Mouse (Mus musculus): Measurements from ENCODE around the gene Dlgap4.

The Dlgap4 gene

GRCm38 (mm10) chr2:156716683-156717082 lies 103.2 kb downstream of the Dlgap4 start:
- no peak for DNase-seq (ENCODE audit: low spot score)

GRCm38 (mm10) chr2:156717320-156718281 lies 104.1 kb downstream of the Dlgap4 start:
- peak; percentile 78 for DNase-seq (ENCODE audit: low spot score)

- no peak for DNase-seq (ENCODE audit: low spot score)
Observed at GRCm38 (mm10) chr2:156718793-156719192, 105.3 kb downstream of the Dlgap4 start.

- no peak for DNase-seq (ENCODE audit: low spot score)
Observed at GRCm38 (mm10) chr2:156719549-156720312, 106.2 kb downstream of the Dlgap4 start.

- DNase-seq (ENCODE audit: low spot score): no peak
Observed at GRCm38 (mm10) chr2:156720313-156720674, 106.8 kb downstream of the Dlgap4 start.

GRCm38 (mm10) chr2:156720675-156721553 lies 107.4 kb downstream of the Dlgap4 start:
- peak; percentile 96 for DNase-seq (ENCODE audit: low spot score)

- no peak for DNase-seq (ENCODE audit: low spot score)
Observed at GRCm38 (mm10) chr2:156721554-156722070, 108.1 kb downstream of the Dlgap4 start.

- peak; percentile 67 for DNase-seq (ENCODE audit: low spot score)
Observed at GRCm38 (mm10) chr2:156722071-156722575, 108.6 kb downstream of the Dlgap4 start.

- no peak for DNase-seq (ENCODE audit: low spot score)
Observed at GRCm38 (mm10) chr2:156722752-156723151, 109.2 kb downstream of the Dlgap4 start.

GRCm38 (mm10) chr2:156723899-156724523 lies 110.5 kb downstream of the Dlgap4 start:
- no peak for DNase-seq (ENCODE audit: low spot score)

- DNase-seq (ENCODE audit: low spot score): no peak
Observed at GRCm38 (mm10) chr2:156724871-156725270, 111.4 kb downstream of the Dlgap4 start.

GRCm38 (mm10) chr2:156726344-156726743 lies 112.8 kb downstream of the Dlgap4 start:
- DNase-seq (ENCODE audit: low spot score): peak; percentile 31

GRCm38 (mm10) chr2:156726878-156727277 lies 113.4 kb downstream of the Dlgap4 start:
- no peak for DNase-seq (ENCODE audit: low spot score)

- DNase-seq (ENCODE audit: low spot score): no peak
Observed at GRCm38 (mm10) chr2:156729537-156730469, 116.3 kb downstream of the Dlgap4 start.

GRCm38 (mm10) chr2:156730501-156730921 lies 117.0 kb downstream of the Dlgap4 start:
- DNase-seq (ENCODE audit: low spot score): no peak

GRCm38 (mm10) chr2:156731592-156731991 lies 118.1 kb downstream of the Dlgap4 start:
- no peak for DNase-seq (ENCODE audit: low spot score)

- DNase-seq (ENCODE audit: low spot score): no peak
Observed at GRCm38 (mm10) chr2:156732109-156732508, 118.6 kb downstream of the Dlgap4 start.

- DNase-seq (ENCODE audit: low spot score): no peak
Observed at GRCm38 (mm10) chr2:156735761-156736335, 122.3 kb downstream of the Dlgap4 start.

- DNase-seq (ENCODE audit: low spot score): no peak
Observed at GRCm38 (mm10) chr2:156736846-156737245, 123.3 kb downstream of the Dlgap4 start.
